Mouse (Mus musculus): ENCODE measurements around the gene Kmt5c. TPM values are rescaled to one million over a fixed set of nuclear protein-coding genes. Genes with fewer than 3 reads are reported as not detected.
A peak's percentile ranks its signal among the peaks of the same experiment; 100 is the strongest.

Gene Kmt5c
- 96.5 and 98.5 TPM in 2 replicates for polyA plus RNA-seq (2016; fragmentation: Nextera tagmentation; extraction: Ambion mirVana)

- H3K27me3 ChIP-seq (replicated peaks): no peaks in the 10 kb centered on the region
- H3K4me3 ChIP-seq: peak within 1 kb of the TSS; percentile 71
- 0% methylated on average over 42 of the region's 44 CpGs for WGBS
- peak within 1 kb of the TSS; percentile 86 for H3K4me2 ChIP-seq (replicated peaks)
- H3K36me3 ChIP-seq: peaks cover 14% of the 10 kb centered on the region; the same call in 1 of the 2 replicates
- H3K9ac ChIP-seq: peak within 1 kb of the TSS; percentile 89
- H3K4me1 ChIP-seq: peaks cover 31% of the 10 kb centered on the region
- peak within 1 kb of the TSS; percentile 68 for H3K27ac ChIP-seq
- H3K9me3 ChIP-seq: no peaks in the 10 kb centered on the region
- peak; percentile 97 for ATAC-seq (ENCODE audit: low FRiP score, low read depth)
Observed at GRCm38 (mm10) chr7:4739544-4740275, at the start of gene Kmt5c. Gene Kmt5c (plus strand): TSS chr7:4740115.

GRCm38 (mm10) chr7:4690387-4690786, 49.5 kb upstream of the Kmt5c start, which contains the start of gene Brsk1:
Gene Brsk1 (plus strand): TSS chr7:4690604.
- 1% methylated on average over 7 of the region's 18 CpGs for WGBS
- ATAC-seq (ENCODE audit: low FRiP score, low read depth): peak; percentile 85
- peaks cover 29% of the 10 kb centered on the region for H3K36me3 ChIP-seq
- H3K4me3 ChIP-seq: peak within 1 kb of the TSS; percentile 99
- H3K27me3 ChIP-seq (replicated peaks): no peaks in the 10 kb centered on the region
- H3K9ac ChIP-seq: peak within 1 kb of the TSS; percentile 100
- H3K27ac ChIP-seq: peak within 1 kb of the TSS; percentile 93
- H3K4me1 ChIP-seq: peaks cover 13% of the 10 kb centered on the region
- H3K4me2 ChIP-seq (replicated peaks): peak within 1 kb of the TSS; percentile 78
- no peaks in the 10 kb centered on the region for H3K9me3 ChIP-seq

DNA sequence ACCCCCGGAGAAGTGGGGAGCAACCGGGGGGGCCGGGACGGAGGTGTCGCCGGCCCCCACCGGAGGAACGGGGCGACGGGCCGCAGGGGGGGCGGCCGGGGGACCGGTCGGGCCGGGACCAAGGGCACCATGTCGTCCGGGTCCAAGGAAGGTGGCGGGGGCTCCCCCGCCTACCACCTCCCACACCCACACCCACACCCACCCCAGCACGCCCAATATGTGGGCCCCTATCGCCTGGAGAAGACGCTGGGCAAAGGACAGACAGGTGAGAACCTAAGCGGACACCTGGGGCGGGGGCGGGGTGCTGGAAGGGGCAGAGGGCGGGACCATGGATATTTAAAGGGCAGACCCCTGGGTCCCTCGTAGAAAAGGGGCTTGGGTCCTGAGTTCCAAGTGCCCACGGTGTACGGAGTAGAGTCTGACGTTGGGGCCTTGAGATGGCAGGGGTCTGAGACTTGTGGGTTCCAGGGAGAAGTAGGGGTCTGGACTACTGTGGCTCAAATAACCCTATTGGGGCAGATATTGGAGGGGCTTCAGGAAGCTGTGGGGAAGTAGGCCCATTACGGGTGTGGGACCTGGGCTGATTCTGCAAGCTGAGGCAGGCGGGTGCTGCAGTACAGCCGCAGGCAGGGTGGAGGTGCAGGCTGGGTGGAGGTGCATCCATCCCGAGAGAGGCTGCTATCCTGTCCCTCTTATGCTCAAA, 48.8 kb upstream of the Kmt5c start:
- peak; percentile 79 for ATAC-seq (ENCODE audit: low FRiP score, low read depth)
- Histone ChIP-seq H3K27me3 (replicated peaks) (no peaks in the 10 kb centered on the region), H3K9ac (peak overlapping the region; percentile 100), H3K4me2 (replicated peaks) (peak overlapping the region; percentile 78), H3K4me3 (peak overlapping the region; percentile 99), H3K4me1 (peaks cover 13% of the 10 kb centered on the region), H3K27ac (peak overlapping the region; percentile 93), H3K36me3 (peaks cover 36% of the 10 kb centered on the region), H3K9me3 (no peaks in the 10 kb centered on the region)
- WGBS: 6% methylated on average over 35 of the region's 35 CpGs

DNA sequence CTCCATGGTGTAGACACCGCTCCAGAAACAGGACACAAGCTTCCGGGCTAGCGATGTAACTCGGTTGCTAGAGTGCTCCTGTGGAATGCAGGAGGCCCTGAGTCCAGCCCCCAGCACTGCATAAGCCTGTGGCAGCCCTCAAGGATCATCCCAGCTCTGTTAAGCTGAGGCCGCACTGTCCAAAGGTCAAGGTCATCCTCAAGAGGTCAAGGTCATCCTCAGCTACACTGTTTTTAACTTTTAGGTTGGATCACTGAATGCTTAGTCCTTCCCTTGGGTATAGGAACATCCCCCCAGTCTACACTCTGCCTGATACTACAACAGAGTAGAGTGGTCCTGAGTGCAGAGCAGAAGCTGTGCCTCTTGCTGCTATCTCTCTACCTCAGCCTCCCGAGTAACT, 46.9 kb upstream of the Kmt5c start:
- no peak overlapping the region for H3K4me2 ChIP-seq (replicated peaks)
- no peak overlapping the region for H3K9ac ChIP-seq
- 89% methylated on average over 6 of the region's 6 CpGs for WGBS
- no peak overlapping the region for H3K27ac ChIP-seq
- H3K36me3 ChIP-seq: peaks cover 51% of the 10 kb centered on the region
- H3K4me1 ChIP-seq: peaks cover 13% of the 10 kb centered on the region
- ATAC-seq (ENCODE audit: low FRiP score, low read depth): no peak
- no peaks in the 10 kb centered on the region for H3K27me3 ChIP-seq (replicated peaks)
- H3K9me3 ChIP-seq: no peaks in the 10 kb centered on the region
- no peak overlapping the region for H3K4me3 ChIP-seq

- WGBS: 54% methylated on average over 8 of the region's 8 CpGs
- Histone ChIP-seq H3K9me3 (no peaks in the 10 kb centered on the region), H3K4me1 (no peaks in the 10 kb centered on the region), H3K4me2 (replicated peaks) (no peak overlapping the region), H3K27me3 (replicated peaks) (no peaks in the 10 kb centered on the region), H3K36me3 (peaks cover 87% of the 10 kb centered on the region), H3K27ac (no peak overlapping the region), H3K9ac (no peak overlapping the region; the same call in 1 of the 2 replicates), H3K4me3 (no peak overlapping the region)
- ATAC-seq (ENCODE audit: low FRiP score, low read depth): no peak
Observed at GRCm38 (mm10) chr7:4702334-4702733, 37.6 kb upstream of the Kmt5c start.

DNA sequence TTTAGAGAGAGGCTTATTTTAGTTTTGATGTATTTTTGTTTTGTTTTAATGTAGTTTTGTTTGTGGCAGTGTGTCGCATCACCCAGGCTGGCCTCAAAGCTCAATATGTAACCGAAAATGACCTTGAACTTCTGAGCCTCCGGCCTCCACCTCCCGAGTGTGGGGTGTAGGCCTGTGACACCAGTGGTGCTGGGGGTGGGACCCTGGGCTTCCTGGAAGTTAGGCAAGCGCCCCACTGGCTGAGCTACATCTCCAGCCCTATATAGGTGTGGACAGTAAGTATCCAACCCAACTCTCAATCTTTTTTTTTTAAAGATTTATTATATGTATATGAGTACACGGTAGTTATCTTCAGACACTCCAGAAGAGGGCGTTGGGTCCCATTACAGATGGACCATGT, 36.7 kb upstream of the Kmt5c start:
- no peak overlapping the region for H3K9ac ChIP-seq
- H3K9me3 ChIP-seq: no peaks in the 10 kb centered on the region
- no peak for ATAC-seq (ENCODE audit: low FRiP score, low read depth)
- no peak overlapping the region for H3K27ac ChIP-seq
- H3K36me3 ChIP-seq: peaks cover 88% of the 10 kb centered on the region
- 91% methylated on average over 7 of the region's 7 CpGs for WGBS
- H3K4me1 ChIP-seq: no peaks in the 10 kb centered on the region
- no peak overlapping the region for H3K4me3 ChIP-seq
- no peaks in the 10 kb centered on the region for H3K27me3 ChIP-seq (replicated peaks)
- no peak overlapping the region for H3K4me2 ChIP-seq (replicated peaks)

- 0 out of 2 replicates have a peak, but pooled peaks have one; percentile 37 for ATAC-seq (ENCODE audit: low FRiP score, low read depth)
- no peaks in the 10 kb centered on the region for H3K9me3 ChIP-seq
- H3K9ac ChIP-seq: no peak overlapping the region
- H3K4me3 ChIP-seq: no peak overlapping the region
- no peak overlapping the region for H3K27ac ChIP-seq
- no peaks in the 10 kb centered on the region for H3K27me3 ChIP-seq (replicated peaks)
- no peaks in the 10 kb centered on the region for H3K4me1 ChIP-seq
- H3K36me3 ChIP-seq: peaks cover 90% of the 10 kb centered on the region
- WGBS: 37% methylated on average over 18 of the region's 18 CpGs
- H3K4me2 ChIP-seq (replicated peaks): no peak overlapping the region
Observed at GRCm38 (mm10) chr7:4705098-4705497, 34.8 kb upstream of the Kmt5c start.

DNA sequence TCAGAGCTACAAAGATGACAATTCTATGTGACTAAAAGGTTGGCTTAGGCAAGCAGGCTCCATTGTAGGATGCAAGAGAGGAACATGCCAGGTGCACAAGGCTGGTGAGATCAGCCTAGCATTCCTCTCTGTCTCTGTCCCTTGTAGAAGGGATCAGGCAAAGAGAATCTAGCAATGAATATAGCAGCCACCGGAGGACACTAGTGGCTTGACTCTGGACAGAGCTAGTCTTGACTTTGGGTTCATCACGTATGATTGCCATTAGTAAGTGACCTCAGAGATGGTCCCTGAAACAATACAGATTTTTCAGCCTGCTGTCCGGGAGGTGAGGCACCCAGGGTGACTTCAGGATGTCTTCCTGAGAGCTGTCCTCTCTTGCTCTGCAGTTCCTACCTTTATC, 27.3 kb upstream of the Kmt5c start:
- H3K4me3 ChIP-seq: no peak overlapping the region
- 89% methylated on average over 3 of the region's 3 CpGs for WGBS
- no peaks in the 10 kb centered on the region for H3K4me1 ChIP-seq
- H3K9me3 ChIP-seq: no peaks in the 10 kb centered on the region
- no peak for ATAC-seq (ENCODE audit: low FRiP score, low read depth)
- peaks cover 91% of the 10 kb centered on the region for H3K36me3 ChIP-seq
- no peak overlapping the region for H3K9ac ChIP-seq
- H3K4me2 ChIP-seq (replicated peaks): no peak overlapping the region
- no peaks in the 10 kb centered on the region for H3K27me3 ChIP-seq (replicated peaks)
- H3K27ac ChIP-seq: no peak overlapping the region

- H3K9ac ChIP-seq: no peak overlapping the region
- 73% methylated on average over 6 of the region's 6 CpGs for WGBS
- no peak overlapping the region for H3K27ac ChIP-seq
- H3K27me3 ChIP-seq (replicated peaks): no peaks in the 10 kb centered on the region
- H3K4me3 ChIP-seq: no peak overlapping the region
- H3K4me2 ChIP-seq (replicated peaks): no peak overlapping the region
- no peaks in the 10 kb centered on the region for H3K4me1 ChIP-seq
- no peak for ATAC-seq (ENCODE audit: low FRiP score, low read depth)
- H3K9me3 ChIP-seq: no peaks in the 10 kb centered on the region
- peaks cover 53% of the 10 kb centered on the region for H3K36me3 ChIP-seq
Observed at GRCm38 (mm10) chr7:4716955-4717354, 23.0 kb upstream of the Kmt5c start.

DNA sequence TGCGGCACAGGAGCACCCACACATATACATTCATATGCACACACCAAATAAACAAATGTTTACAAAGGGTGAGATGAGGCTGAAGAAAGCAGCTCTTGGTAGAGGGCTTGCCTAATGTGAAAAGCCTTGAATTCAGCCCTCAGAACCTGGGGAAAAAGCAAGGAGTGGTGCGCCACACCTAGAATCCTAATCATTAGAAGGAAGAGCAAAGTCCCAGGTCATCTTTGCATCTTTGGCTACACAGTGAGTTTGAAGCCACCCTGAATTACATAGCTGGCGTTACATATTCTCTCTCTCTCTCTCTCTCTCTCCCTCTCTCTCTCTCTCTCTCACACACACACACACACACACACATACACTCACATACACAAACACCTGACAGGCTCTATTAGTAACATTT, 20.6 kb upstream of the Kmt5c start:
- Histone ChIP-seq H3K9ac (no peak overlapping the region), H3K4me1 (no peaks in the 10 kb centered on the region), H3K4me3 (no peak overlapping the region), H3K4me2 (replicated peaks) (no peak overlapping the region), H3K27ac (no peak overlapping the region), H3K36me3 (peaks cover 30% of the 10 kb centered on the region), H3K9me3 (no peaks in the 10 kb centered on the region), H3K27me3 (replicated peaks) (no peaks in the 10 kb centered on the region)
- ATAC-seq (ENCODE audit: low FRiP score, low read depth): no peak
- WGBS: 91% methylated on average over 3 of the region's 3 CpGs

DNA sequence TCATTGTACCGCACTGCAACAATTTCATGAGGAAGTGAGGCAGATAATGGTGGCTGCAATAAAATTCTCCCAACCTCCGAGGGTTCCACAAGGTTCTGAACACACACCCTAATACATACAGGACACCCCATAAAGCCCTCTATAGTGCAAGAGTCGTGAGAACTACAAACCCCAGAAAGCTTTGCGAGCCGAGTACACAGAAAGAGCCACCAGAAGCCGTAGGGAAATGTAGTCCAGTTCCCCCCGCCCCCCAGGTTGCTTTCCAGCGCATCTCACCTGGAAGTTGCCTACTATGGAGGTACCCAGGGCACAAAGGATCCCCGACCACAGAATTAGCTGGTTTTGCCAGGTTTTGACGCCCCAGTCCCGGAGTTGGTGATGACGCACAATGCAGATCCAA, 16.4 kb upstream of the Kmt5c start:
- WGBS: 40% methylated on average over 12 of the region's 12 CpGs
- Histone ChIP-seq H3K4me2 (replicated peaks) (peak overlapping the region; percentile 47), H3K4me1 (no peaks in the 10 kb centered on the region), H3K27me3 (replicated peaks) (no peaks in the 10 kb centered on the region), H3K9me3 (no peaks in the 10 kb centered on the region), H3K4me3 (no peak overlapping the region), H3K9ac (0 out of 2 replicates have a peak overlapping the region, but pooled peaks have one; percentile 3), H3K27ac (no peak overlapping the region), H3K36me3 (no peaks in the 10 kb centered on the region)
- ATAC-seq (ENCODE audit: low FRiP score, low read depth): 0 out of 2 replicates have a peak, but pooled peaks have one; percentile 50

DNA sequence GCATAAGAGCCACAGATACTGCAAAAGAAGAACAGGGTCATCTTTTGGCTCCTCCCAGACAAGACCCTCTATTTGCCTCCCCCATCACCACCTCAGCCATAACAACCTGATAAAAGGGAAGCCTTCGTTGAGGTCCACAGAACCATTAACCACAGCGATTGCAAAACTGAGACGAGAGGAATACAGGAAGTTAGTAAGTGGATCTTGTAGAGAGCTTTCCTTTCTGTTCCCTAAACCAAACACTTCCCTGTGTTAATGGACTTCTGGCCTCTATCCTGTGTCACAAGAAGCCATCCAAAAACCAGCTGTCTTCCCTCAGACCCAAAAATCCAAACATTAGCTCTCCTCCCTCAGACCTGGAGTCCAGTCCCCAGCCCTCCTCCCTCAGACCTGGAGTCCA, 15.6 kb upstream of the Kmt5c start:
- WGBS: 85% methylated on average over 3 of the region's 3 CpGs
- H3K36me3 ChIP-seq: no peaks in the 10 kb centered on the region
- no peaks in the 10 kb centered on the region for H3K4me1 ChIP-seq
- H3K27me3 ChIP-seq (replicated peaks): no peaks in the 10 kb centered on the region
- H3K27ac ChIP-seq: no peak overlapping the region
- no peaks in the 10 kb centered on the region for H3K9me3 ChIP-seq
- H3K9ac ChIP-seq: no peak overlapping the region
- no peak overlapping the region for H3K4me3 ChIP-seq
- ATAC-seq (ENCODE audit: low FRiP score, low read depth): no peak
- H3K4me2 ChIP-seq (replicated peaks): no peak overlapping the region
